Mouse (Mus musculus): ENCODE results near the gene Ikzf3.

Gene Ikzf3

DNA sequence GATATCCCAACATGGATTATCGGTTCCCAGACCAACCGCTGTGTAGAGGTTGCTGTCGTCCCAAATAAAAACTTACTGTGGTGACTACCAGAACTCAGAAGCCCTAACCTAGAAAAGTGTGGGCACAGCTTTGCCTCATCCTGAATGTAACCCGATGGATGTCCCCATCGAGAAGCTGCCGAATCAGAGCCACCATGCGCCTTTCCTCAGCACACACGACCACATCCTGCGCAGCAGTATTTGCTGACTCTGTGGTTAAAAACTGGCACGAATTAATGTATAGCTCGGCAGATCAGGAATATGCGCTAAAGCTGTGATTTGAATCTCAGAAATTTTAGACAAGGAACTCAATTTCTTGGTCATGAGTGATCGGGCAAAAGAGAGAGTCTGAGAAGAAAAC lies 33.0 kb downstream of the Ikzf3 start:
- in situ Hi-C loops (cut with MboI) = no loop called here

- in situ Hi-C loops (cut with MboI) = no loop called here
Observed at GRCm38 (mm10) chr11:98510125-98510524, 35.7 kb downstream of the Ikzf3 start.

DNA sequence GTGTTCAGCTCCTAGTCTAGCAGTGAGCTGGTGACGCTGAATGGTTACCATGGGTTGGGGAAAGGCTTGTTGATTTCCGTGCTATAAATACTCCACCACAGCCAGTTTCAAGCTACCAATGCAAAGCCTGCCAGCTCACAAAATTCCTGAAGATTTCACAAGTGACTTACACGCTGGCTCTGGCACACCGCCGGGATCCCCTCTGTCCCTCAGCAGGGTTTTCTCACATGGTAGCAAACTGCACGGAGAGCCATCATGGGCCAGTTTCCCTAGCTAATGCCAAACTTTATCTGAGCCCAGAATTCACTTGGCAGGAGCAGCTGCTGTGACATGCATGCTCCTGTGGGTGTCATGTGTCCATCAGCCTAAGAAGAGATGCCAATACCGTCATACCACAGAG lies 36.4 kb downstream of the Ikzf3 start:
- in situ Hi-C loops (cut with MboI) = no loop called here

DNA sequence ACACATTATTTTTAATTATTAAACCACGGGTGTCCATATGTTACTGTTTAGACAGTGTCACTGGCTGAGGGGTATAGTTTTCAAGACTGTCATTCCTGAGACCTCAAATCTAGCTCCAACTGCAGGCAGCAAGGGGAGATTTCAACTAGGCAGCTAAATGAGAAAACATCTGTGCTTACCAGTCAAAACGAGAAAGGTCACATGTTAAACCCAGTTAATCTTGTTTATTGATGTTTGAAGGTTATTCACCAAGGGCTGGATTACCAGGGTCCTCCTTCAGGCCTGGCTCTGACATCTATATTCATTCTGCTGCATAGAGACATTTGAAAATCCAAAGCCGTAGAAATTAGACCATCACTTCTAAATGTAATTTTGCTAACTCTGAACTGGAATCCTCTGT lies 40.9 kb downstream of the Ikzf3 start:
- in situ Hi-C loops (cut with MboI) = no loop called here

DNA sequence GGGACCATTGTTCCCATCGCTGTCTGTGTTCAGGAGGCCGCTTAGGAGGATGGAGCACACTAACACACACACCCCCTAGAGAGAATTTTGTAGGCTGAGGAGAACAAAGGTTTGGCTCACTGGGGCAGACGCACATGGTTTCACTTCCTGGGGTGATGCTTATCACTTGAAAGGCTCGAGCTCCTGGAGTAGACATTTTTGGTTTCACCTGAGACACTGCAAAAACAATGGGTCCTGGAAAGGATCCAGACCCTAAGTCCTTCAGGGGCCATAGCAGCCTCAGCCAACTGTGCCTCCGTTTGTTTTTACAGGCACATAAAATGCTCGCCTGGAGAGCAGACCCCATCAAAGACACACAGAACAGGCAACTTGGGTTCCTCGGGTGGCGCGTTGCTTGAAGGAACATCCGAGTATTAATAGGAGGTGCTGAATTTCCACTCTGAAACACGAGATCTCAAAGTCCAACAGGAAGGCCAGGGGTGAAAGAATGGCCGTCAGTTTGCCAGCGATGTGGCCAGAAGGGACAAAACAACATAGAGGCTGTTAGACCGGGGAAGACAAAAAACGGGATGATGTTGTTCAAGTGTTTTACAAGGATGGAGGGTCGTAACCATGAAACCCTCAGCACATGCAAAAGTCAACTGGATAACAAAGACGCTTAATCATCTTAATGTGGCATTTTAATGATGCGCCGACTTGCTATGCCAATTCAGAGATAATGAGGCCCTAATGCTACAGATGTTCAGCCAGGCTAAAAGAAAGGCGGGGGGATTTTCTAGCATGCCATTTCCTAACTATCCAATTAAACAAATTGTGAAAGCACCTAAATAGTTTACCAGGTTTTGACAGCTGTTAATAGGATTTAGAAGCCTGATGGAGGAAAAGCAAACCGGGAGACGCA lies 48.2 kb downstream of the Ikzf3 start:
- in situ Hi-C loops (cut with MboI) = no loop called here

GRCm38 (mm10) chr11:98495176-98495719 lies 50.6 kb downstream of the Ikzf3 start:
- in situ Hi-C loops (cut with MboI) = no loop called here

- in situ Hi-C loops (cut with MboI) = no loop called here
Observed at GRCm38 (mm10) chr11:98493394-98493793, 52.4 kb downstream of the Ikzf3 start.

DNA sequence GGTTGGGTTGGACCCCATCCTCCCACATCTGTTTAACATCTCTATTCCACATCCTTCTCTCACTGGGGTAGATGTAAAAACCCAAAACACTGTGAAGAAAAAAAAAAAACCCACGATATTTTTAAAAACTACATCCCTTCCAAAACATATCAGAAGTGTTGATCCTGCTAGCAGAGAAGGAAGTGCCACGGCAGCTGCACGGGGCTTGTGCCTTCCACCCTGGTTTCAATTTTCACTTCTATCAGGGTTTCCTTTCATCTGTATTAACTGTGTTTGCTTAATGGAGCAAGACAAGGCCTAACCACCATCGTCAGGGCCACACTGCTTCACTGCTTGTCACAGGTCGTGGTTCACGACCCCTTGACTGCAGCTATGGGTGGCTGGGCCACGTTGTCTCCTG lies 52.9 kb downstream of the Ikzf3 start:
- in situ Hi-C loops (cut with MboI) = no loop called here

- in situ Hi-C loops (cut with MboI) = no loop called here
Observed at GRCm38 (mm10) chr11:98491571-98491970, 54.3 kb downstream of the Ikzf3 start.

GRCm38 (mm10) chr11:98488540-98489234 lies 57.1 kb downstream of the Ikzf3 start:
- in situ Hi-C loops (cut with MboI) = no loop called here

DNA sequence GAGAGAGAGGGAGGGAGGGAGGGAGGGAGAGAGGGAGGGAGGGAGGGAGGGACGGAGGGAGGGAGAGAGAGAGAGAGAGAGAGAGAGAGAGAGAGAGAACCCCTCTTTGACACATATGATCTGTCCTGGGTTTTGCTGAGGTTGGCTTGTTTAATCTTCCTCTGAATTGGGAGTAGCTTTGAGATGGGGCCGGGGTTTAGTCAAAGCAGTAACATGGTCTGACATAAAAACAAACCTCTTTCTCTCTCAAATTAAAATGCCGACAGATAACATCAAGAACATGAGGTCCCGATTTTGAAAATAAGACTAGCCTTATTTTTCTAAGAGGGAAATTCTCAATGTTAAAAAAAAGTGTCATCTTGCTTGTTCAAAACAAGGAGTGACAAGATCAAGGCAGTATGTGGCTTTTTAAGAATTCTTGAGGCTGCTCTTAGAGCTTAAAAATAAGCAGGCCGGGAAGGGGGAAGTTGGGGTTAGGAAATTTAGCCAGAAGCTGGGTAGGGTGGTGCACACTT lies 58.2 kb downstream of the Ikzf3 start:
- in situ Hi-C loops (cut with MboI) = no loop called here

- in situ Hi-C loops (cut with MboI) = no loop called here
Observed at GRCm38 (mm10) chr11:98485749-98486148, 60.1 kb downstream of the Ikzf3 start.

DNA sequence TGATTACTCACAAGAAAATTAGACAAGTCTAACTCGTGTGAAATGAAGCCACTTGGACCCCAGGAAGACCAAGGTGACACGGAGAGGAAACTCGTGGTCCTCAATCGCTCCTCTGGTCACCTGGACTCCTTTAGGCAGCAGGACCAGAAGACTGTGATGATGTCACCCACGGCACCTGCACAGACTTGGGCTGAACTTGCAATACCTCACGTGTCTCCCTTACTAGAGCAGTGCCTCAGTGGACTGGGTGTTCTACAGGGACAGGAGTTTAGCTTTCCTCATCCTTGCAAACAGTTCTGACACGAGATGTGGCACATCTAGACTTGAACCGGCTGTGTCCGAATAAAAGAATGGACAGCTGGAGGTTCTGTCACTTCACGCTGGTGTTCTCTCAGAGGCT lies 63.8 kb downstream of the Ikzf3 start:
- in situ Hi-C loops (cut with MboI) = no loop called here

- in situ Hi-C loops (cut with MboI) = no loop called here
Observed at GRCm38 (mm10) chr11:98481231-98481630, 64.6 kb downstream of the Ikzf3 start.

DNA sequence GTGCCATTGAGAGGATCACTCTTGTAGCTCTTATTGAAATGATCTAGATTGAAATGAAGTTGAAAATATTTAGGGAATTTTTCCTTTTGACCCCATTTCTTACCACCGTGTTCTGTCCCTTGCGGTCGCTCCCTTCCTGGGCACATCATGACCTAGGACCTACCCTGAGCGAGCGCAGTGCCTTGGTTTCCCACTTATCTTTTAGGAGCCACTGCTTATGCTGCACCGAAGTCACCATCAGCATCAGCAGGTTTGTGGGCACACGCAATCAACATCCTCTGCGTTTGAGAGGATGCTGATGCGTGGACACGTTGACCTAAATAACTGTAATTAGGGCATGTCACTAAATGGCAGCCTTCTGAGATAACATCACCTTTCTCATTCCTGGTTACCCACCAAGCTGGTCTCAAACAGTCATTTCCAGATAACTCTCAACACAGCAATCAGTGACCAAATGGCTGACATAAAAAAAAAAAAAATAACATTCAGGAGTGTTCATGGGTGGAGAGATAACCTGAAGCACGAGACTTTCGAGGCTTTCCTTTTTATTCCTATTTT lies 65.8 kb downstream of the Ikzf3 start:
- in situ Hi-C loops (cut with MboI) = no loop called here

DNA sequence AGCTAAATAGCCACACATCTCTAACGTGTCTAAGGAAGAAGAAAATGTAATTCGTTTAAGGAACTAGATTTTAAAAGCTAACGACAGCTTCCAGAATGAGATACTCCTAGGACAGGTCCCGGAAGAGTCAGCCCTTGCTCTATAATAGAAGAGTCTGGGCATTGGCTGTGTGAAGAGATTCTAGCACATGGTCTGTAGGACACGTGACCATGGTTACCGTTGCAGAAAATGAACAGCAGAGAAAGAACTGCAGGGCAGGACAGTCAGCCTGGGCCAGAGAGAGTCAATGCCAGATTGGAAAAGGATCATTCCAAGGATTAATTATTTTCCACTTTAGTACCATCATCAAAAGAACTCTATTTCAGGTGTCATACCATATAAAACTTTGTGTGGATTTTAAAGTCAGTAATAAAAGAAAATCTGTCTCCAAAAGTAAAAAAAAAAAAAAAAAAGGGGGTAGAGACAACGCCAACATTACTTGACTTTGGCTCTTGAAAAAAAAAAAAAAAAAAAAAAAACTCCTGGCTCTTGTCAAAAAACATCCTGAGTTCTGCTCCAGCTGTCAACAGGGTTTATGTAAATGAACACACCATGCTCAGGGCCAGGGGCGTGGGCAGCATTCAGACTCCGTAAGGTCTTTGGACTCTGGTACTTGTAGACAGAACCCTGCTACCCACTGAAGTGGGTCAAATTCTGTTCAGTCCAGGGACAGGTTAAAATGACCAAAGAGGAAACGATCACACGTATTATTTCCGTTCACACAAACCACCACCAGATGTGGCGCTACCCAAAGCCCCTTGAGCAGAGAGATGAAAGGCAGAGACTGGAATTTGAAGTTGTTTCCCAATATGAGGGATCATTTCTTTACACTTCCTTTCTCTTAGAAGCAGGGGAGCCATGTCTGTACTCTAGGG lies 66.5 kb downstream of the Ikzf3 start:
- in situ Hi-C loops (cut with MboI) = no loop called here

GRCm38 (mm10) chr11:98477011-98477701 lies 68.7 kb downstream of the Ikzf3 start:
- in situ Hi-C loops (cut with MboI) = no loop called here

- in situ Hi-C loops (cut with MboI) = no loop called here
Observed at GRCm38 (mm10) chr11:98476434-98476807, 69.4 kb downstream of the Ikzf3 start.

DNA sequence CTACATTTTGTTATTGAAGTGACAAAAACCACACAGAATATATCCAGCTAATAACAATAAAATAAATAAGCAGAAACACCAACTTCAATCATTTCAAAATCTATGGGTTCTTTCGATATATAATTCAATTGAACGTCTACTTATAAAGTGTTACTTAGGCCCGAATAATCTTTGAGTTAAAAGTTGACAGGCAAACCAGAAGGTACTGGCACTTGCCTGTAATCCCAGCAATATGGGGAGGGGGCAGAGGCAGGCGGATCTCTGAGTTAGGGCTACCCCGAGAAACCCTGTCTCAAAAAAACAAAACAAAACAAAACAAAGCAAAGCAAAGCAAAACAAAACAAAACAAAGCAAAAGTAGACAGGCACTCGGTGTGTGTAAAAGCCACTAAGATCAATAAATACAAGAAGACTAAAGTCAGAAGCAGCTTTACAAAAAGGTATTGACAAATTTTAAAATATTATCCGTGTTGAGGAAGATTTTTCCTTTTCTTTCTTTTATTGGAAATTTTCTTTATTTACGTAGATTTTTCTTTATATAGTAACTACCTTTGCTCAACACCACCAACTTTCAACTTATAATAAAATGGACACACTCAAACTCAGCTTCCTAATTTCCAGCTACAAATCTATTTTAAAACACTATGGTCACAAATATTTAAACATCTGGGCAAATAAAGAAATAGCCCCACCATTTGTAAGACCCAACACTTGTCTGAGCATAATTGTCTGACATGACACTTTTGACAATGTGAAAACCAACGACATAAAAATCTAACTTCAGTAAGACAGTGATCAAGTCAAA lies 70.0 kb downstream of the Ikzf3 start:
- in situ Hi-C loops (cut with MboI) = no loop called here

DNA sequence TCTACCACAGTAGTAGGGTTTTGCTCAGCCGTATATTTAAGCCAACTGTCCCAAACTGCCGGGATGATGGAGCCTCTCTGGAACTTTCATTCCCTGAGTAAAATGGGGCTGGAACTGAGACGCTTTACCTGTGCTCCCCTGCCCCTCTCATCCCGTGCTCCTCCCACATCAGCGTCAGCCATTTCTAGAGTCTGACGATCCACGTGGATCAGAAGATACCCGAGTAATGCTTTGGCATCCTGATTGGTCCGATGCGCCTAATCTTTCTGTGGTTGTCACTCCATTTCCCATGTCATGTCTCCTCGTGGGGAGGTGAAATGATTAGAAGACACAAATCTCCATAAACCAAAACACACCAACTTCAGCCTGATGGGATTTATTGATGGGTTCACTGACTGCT lies 70.9 kb downstream of the Ikzf3 start:
- in situ Hi-C loops (cut with MboI) = no loop called here

Data from mature B cell (primary cell).